Mouse (Mus musculus) embryonic facial prominence, embryonic 13.5 days (tissue): ENCODE results near the gene Susd3. TPM values are rescaled to one million over a fixed set of nuclear protein-coding genes. Genes with fewer than 3 reads are reported as not detected.

Source experiments
- ATAC-seq: fragments of 200-750 bp; cut with Nextera tagmentation; 2 replicates; pipeline ENCODE4 v1.8.0; 2017; ENCODE audit warnings: low read depth; ENCODE audit not compliant: insufficient number of reproducible peaks, insufficient read depth, low FRiP score, low TSS enrichment
- H3K27ac ChIP-seq: fragments of 300-500 bp; sonication (generic); 2 replicates; pipeline ENCODE4 v1.5.1; 2015; ENCODE audit warnings: moderate library complexity, mild to moderate bottlenecking, inconsistent platforms
- H3K27me3 ChIP-seq: fragments of 300-500 bp; sonication (generic); 2 replicates; pipeline ENCODE4 v1.6.1; 2015; ENCODE audit warnings: mild to moderate bottlenecking, inconsistent platforms
- H3K36me3 ChIP-seq: fragments of 300-500 bp; sonication (generic); 2 replicates; pipeline ENCODE4 v1.6.1; 2015; ENCODE audit warnings: mild to moderate bottlenecking, inconsistent platforms
- H3K4me1 ChIP-seq: fragments of 300-500 bp; sonication (generic); 2 replicates; pipeline ENCODE4 v1.6.1; 2015; ENCODE audit warnings: inconsistent platforms
- H3K4me2 ChIP-seq: fragments of 300-500 bp; sonication (generic); 2 replicates; pipeline ENCODE4 v1.6.1; 2015; ENCODE audit warnings: moderate library complexity, mild to moderate bottlenecking, inconsistent platforms
- H3K4me3 ChIP-seq: fragments of 300-500 bp; sonication (generic); 2 replicates; pipeline ENCODE4 v1.5.1; 2015; ENCODE audit warnings: mild to moderate bottlenecking, inconsistent platforms
- H3K9ac ChIP-seq: fragments of 300-500 bp; sonication (generic); 2 replicates; pipeline ENCODE4 v1.6.1; 2015; ENCODE audit warnings: mild to moderate bottlenecking, inconsistent platforms
- H3K9me3 ChIP-seq: fragments of 300-500 bp; sonication (generic); 2 replicates; pipeline ENCODE4 v1.6.1; 2016; ENCODE audit warnings: inconsistent platforms
- WGBS: fragments of 180-500 bp; shearing (Covaris S2); methylation state at CpG from one replicate; pipeline ENCODE4 v1.1.7; 2015; ENCODE audit warnings: mixed read lengths; 5-methylcytosine and 5-hydroxymethylcytosine counted together
- polyA plus RNA-seq: library from polyadenylated mRNA; unstranded; fragments of >200 nt; fragmentation: Nextera tagmentation; extraction: Ambion mirVana; gene quantifications from 2 replicates; pipeline ENCODE4 v1.2.1, GENCODE M21; 2015

Gene Susd3
- polyA plus RNA-seq, 1 experiment from 2014 or later = 2.8 TPM

GRCm38 (mm10) chr13:49245251-49245650 lies 3.3 kb downstream of the Susd3 start:
- no peak for ATAC-seq
- peaks cover 19% of the 10 kb centered on the region; the same call in 1 of the 2 replicates for H3K4me1 ChIP-seq
- no peak overlapping the region for H3K9ac ChIP-seq
- no peak overlapping the region for H3K4me3 ChIP-seq
- H3K27ac ChIP-seq = no peak overlapping the region
- 56% methylated on average over 4 of the region's 4 CpGs for WGBS
- H3K27me3 ChIP-seq = peaks cover 39% of the 10 kb centered on the region
- H3K4me2 ChIP-seq = no peak overlapping the region
- no peaks in the 10 kb centered on the region for H3K36me3 ChIP-seq
- H3K9me3 ChIP-seq = no peaks in the 10 kb centered on the region

DNA sequence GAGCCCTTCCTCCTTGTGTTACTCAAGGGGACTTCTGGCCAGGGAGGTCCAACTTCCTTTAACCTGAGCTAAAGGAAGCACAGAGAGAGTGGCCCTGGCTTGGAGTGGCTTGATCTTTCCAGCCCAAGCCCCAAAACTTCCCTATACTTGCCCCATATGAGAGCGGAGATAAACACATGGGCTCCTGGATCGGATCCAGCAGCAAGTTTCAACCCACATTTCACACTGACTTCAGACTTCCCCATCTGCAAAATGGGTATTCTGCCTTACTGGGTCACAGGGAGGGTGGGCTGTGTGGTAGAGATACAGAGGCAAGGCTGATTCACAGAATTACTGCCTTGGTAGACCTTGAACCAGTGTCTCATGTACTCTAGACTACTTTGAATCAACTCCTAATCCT lies 5.0 kb downstream of the Susd3 start:
- peaks cover 30% of the 10 kb centered on the region for H3K27me3 ChIP-seq
- no peak overlapping the region for H3K27ac ChIP-seq
- H3K4me1 ChIP-seq = peaks cover 18% of the 10 kb centered on the region; the same call in 1 of the 2 replicates

GRCm38 (mm10) chr13:49242321-49243065 lies 6.0 kb downstream of the Susd3 start:
- peaks cover 20% of the 10 kb centered on the region for H3K27me3 ChIP-seq
- no peak overlapping the region for H3K4me3 ChIP-seq
- WGBS = 63% methylated on average over 9 of the region's 9 CpGs
- ATAC-seq = no peak
- no peak overlapping the region for H3K9ac ChIP-seq
- peaks cover 8% of the 10 kb centered on the region; the same call in 1 of the 2 replicates for H3K4me1 ChIP-seq
- H3K4me2 ChIP-seq = no peak overlapping the region
- no peaks in the 10 kb centered on the region for H3K36me3 ChIP-seq
- no peak overlapping the region for H3K27ac ChIP-seq
- no peaks in the 10 kb centered on the region for H3K9me3 ChIP-seq

More for the DNA sequence above, 5.0 kb downstream of the Susd3 start:
- no peak overlapping the region for H3K4me3 ChIP-seq
- H3K9me3 ChIP-seq = no peaks in the 10 kb centered on the region
- H3K4me2 ChIP-seq = no peak overlapping the region
- H3K9ac ChIP-seq = no peak overlapping the region
- no peaks in the 10 kb centered on the region for H3K36me3 ChIP-seq
- 93% methylated on average over 2 of the region's 2 CpGs for WGBS
- ATAC-seq = no peak

- 94% methylated on average over 8 of the region's 8 CpGs for WGBS
- H3K4me3 ChIP-seq = no peak overlapping the region
- no peaks in the 10 kb centered on the region for H3K27me3 ChIP-seq
- H3K4me1 ChIP-seq = no peaks in the 10 kb centered on the region
- H3K36me3 ChIP-seq = no peaks in the 10 kb centered on the region
- no peak for ATAC-seq
- H3K9ac ChIP-seq = no peak overlapping the region
- no peak overlapping the region for H3K27ac ChIP-seq
- H3K4me2 ChIP-seq = no peak overlapping the region
- H3K9me3 ChIP-seq = no peaks in the 10 kb centered on the region
These were observed 9.8 kb downstream of the Susd3 start for GRCm38 (mm10) chr13:49238737-49239136.

GRCm38 (mm10) chr13:49237617-49238016 lies 10.9 kb downstream of the Susd3 start:
- no peak overlapping the region for H3K27ac ChIP-seq
- no peaks in the 10 kb centered on the region for H3K27me3 ChIP-seq
- H3K9ac ChIP-seq = no peak overlapping the region
- no peaks in the 10 kb centered on the region for H3K4me1 ChIP-seq
- no peaks in the 10 kb centered on the region for H3K9me3 ChIP-seq
- no peak overlapping the region for H3K4me2 ChIP-seq
- no peaks in the 10 kb centered on the region for H3K36me3 ChIP-seq
- no peak overlapping the region for H3K4me3 ChIP-seq
- WGBS = 85% methylated on average over 8 of the region's 8 CpGs
- ATAC-seq = 0 out of 2 replicates have a peak, but pooled peaks have one; percentile 26

GRCm38 (mm10) chr13:49234711-49235110 lies 13.8 kb downstream of the Susd3 start:
- Histone ChIP-seq H3K9ac (no peak overlapping the region), H3K4me2 (no peak overlapping the region), H3K27ac (no peak overlapping the region), H3K9me3 (no peaks in the 10 kb centered on the region), H3K4me1 (no peaks in the 10 kb centered on the region), H3K27me3 (no peaks in the 10 kb centered on the region), H3K36me3 (no peaks in the 10 kb centered on the region), H3K4me3 (no peak overlapping the region)
- WGBS = 90% methylated on average over 4 of the region's 4 CpGs
- ATAC-seq = no peak

GRCm38 (mm10) chr13:49233792-49234572 lies 14.5 kb downstream of the Susd3 start:
- Histone ChIP-seq H3K9me3 (no peaks in the 10 kb centered on the region), H3K27me3 (no peaks in the 10 kb centered on the region), H3K27ac (no peak overlapping the region), H3K4me3 (no peak overlapping the region), H3K4me1 (no peaks in the 10 kb centered on the region), H3K4me2 (no peak overlapping the region), H3K9ac (no peak overlapping the region), H3K36me3 (no peaks in the 10 kb centered on the region)
- WGBS = 85% methylated on average over 8 of the region's 8 CpGs
- ATAC-seq = no peak

DNA sequence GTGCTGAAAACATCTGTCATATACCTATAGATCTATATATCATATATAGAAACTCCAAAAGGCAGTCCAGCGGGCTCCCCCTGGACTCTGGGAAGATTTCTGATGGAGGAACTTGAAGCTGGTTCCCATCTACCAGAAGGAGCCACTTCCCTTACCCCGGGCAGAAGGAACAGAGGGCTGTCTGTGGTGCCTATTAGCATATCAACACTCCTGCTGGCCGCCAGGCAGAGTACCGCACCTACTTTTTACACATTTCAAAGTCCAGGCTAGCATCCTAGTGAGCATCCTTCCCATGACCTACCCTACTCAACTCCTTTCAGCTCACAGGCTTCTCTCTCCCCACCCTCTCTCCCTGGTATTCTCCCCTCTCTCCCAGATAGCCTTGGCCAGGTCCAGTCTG lies 22.9 kb downstream of the Susd3 start:
- H3K27me3 ChIP-seq = peaks cover 7% of the 10 kb centered on the region; the same call in 1 of the 2 replicates
- no peak overlapping the region for H3K4me2 ChIP-seq
- no peak overlapping the region for H3K27ac ChIP-seq
- no peaks in the 10 kb centered on the region for H3K36me3 ChIP-seq
- H3K4me3 ChIP-seq = no peak overlapping the region
- H3K9ac ChIP-seq = no peak overlapping the region
- peaks cover 6% of the 10 kb centered on the region for H3K4me1 ChIP-seq
- ATAC-seq = no peak
- 0 out of 2 replicates have a peak, but pooled peaks cover 3% of the 10 kb centered on the region for H3K9me3 ChIP-seq
- 37% methylated on average over 4 of the region's 4 CpGs for WGBS

- Histone ChIP-seq H3K27me3 (peaks cover 7% of the 10 kb centered on the region; the same call in 1 of the 2 replicates), H3K4me3 (no peak overlapping the region), H3K9me3 (0 out of 2 replicates have a peak, but pooled peaks cover 3% of the 10 kb centered on the region), H3K4me1 (peaks cover 6% of the 10 kb centered on the region), H3K27ac (no peak overlapping the region), H3K4me2 (no peak overlapping the region), H3K9ac (no peak overlapping the region), H3K36me3 (no peaks in the 10 kb centered on the region)
- no peak for ATAC-seq
- 63% methylated on average over 3 of the region's 3 CpGs for WGBS
These were observed 23.3 kb downstream of the Susd3 start for GRCm38 (mm10) chr13:49225159-49225558.

DNA sequence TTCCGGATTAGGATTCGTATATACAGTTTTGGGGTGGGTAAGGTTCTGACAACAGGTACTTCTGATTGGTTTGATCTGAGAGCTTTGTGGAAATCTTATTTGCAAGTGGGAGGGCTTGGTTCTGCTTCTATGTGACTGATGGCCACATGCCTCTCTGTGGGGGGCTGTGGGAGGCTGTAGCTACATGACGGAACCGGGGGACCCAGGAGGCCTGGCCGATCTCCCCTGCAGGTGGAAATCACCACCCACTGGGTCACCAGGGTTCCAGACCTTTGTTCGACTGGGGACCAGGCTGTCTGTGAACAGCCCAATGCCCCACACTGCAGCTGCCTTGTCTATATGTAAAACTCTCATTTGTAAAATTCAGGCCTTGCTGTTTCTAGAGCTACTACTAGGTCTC lies 23.8 kb downstream of the Susd3 start:
- H3K4me2 ChIP-seq = peak overlapping the region; percentile 14; the same call in 1 of the 2 replicates
- H3K27ac ChIP-seq = no peak overlapping the region
- no peak overlapping the region for H3K9ac ChIP-seq
- ATAC-seq = no peak
- H3K9me3 ChIP-seq = 0 out of 2 replicates have a peak, but pooled peaks cover 3% of the 10 kb centered on the region
- no peaks in the 10 kb centered on the region for H3K36me3 ChIP-seq
- WGBS = 30% methylated on average over 6 of the region's 6 CpGs
- H3K4me3 ChIP-seq = no peak overlapping the region
- peaks cover 6% of the 10 kb centered on the region for H3K4me1 ChIP-seq
- peaks cover 7% of the 10 kb centered on the region; the same call in 1 of the 2 replicates for H3K27me3 ChIP-seq

GRCm38 (mm10) chr13:49224314-49224713 lies 24.2 kb downstream of the Susd3 start:
- WGBS = 16% methylated on average over 10 of the region's 10 CpGs
- ATAC-seq = 0 out of 2 replicates have a peak, but pooled peaks have one; percentile 32
- Histone ChIP-seq H3K4me2 (peak overlapping the region; percentile 14; the same call in 1 of the 2 replicates), H3K4me3 (no peak overlapping the region), H3K9ac (no peak overlapping the region), H3K4me1 (peaks cover 6% of the 10 kb centered on the region), H3K36me3 (no peaks in the 10 kb centered on the region), H3K27me3 (peaks cover 7% of the 10 kb centered on the region; the same call in 1 of the 2 replicates), H3K9me3 (0 out of 2 replicates have a peak, but pooled peaks cover 3% of the 10 kb centered on the region), H3K27ac (no peak overlapping the region)
